Mouse (Mus musculus): Measurements from ENCODE around the gene Rps4x.
"Not testable (repeated sequence)": the region's sequence is repeated elsewhere in the genome, so short reads cannot be mapped to it uniquely, and the experiment has no call there.

The Rps4x gene

DNA sequence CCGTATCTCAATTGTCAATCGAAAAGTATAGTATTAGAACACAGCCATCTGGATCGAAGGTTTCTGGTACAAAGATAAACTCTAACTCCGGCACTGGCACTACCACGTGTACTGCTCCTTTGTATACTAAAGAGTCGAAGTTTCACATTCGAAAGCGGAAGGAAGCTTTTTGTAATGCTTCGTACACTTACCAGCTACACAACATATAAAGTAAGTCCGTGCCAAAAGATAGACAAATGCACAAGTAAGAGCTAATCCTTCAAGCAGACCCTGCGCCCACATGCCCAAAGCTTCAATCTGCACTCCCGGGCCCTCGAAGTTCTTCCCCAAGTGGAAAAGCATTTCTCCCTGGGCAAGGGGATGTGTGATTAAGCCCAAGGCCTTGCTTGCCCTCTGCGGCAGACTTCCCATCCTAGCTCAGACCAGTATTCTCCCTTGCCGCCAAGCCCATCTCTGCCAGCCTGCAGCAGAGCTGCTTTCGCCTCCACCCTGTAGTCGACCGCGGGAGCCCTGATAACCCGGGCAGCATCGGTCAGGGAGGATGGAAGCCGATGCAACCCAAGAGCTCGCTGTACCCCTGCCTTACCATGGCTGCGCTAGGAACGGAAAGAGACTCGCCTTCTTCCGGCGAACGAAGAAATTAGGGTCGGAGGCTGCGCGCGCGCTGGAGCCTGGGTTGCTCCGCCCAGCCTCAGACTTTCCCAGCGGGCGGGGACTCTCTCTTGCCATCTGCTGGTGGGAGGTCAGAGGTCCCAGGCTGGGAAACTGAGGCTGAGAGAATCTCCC, at the start of gene Rps4x:
Rps4x (minus strand) TSS at position 683 of the 786 bp plus-strand sequence.
- DNase-seq (ENCODE audit: inconsistent ontology term), result peak; percentile 78

DNA sequence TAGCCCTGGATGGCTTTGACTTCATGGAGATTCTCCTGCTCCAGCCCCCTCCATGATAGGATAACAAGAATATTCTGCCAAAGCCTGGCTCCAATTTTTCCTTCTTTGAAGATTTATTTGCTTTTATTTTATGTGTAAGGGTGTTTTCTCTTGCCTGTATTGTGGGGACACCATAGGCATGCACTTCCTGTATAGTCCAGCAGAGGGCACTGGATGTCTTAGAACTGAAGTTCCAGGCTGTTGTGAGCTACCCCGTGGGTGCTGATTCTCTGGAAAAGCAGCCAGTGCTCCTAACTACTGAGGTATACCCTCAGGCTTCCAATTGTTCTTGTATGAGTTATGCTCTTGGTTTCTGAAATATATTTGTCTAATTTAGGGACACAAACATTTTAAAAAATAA, 29.9 kb upstream of the Rps4x start:
- DNase-seq (ENCODE audit: inconsistent ontology term), result no peak

DNA sequence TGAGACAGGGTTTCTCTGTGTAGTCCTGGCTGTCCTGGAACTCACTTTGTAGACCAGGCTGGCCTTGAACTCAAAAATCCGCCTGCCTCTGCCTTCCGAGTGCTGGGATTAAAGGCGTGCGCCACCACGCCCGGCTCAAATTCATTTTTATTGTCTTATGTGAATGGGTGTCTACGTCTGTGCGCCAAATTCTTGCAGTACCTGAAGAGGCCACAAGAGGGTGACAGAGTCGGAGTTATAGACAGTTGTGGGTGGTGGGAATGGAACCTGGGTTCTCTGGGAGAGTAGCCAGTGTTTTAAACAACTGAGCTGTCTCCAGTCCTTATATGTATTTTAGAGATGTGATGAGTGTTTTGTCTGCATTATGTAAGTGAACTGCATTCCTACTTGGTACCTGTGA, 26.2 kb upstream of the Rps4x start:
- not testable (repeated sequence) for DNase-seq (ENCODE audit: inconsistent ontology term)

DNA sequence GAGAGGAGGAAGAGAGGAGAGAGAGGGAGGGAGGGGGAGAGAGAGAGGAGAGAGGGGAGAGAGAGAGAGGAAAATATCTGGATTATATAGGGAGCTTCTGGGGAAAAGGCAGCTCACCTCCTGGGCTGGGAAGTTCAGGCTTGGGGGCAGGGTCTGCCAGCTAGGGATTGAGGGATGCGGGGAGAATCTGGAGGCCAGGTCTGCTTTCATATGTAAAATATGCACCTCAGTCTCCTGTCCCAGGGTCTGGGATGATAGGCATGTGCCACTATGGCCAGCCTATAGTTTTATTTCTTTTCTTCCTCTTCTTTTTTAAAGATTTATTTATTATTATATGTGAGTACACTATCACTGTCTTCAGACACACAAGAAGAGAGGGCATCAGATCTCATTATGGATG, 1.6 kb upstream of the Rps4x start:
- DNase-seq (ENCODE audit: inconsistent ontology term), result no peak

DNA sequence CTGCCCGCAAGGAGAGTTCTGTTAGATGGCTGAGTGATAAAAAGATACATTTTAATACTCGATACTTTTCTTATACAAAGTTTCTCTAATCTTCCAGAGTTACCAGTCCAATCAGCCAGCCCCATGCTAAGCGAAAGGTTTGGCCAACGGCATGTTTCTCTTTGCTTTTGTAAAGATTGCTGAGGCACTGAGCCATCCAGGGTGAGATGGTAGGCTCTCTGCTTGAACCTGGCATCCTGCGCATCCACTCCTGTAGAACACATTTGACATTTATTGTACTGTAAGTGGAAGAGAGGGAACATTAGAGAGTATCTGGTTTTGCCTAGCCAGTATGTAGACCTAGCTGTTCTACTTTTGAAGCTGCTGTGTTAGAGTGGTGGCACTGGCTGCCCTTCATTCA, 387 bp upstream of the Rps4x start:
- no peak for DNase-seq (ENCODE audit: inconsistent ontology term)

DNA sequence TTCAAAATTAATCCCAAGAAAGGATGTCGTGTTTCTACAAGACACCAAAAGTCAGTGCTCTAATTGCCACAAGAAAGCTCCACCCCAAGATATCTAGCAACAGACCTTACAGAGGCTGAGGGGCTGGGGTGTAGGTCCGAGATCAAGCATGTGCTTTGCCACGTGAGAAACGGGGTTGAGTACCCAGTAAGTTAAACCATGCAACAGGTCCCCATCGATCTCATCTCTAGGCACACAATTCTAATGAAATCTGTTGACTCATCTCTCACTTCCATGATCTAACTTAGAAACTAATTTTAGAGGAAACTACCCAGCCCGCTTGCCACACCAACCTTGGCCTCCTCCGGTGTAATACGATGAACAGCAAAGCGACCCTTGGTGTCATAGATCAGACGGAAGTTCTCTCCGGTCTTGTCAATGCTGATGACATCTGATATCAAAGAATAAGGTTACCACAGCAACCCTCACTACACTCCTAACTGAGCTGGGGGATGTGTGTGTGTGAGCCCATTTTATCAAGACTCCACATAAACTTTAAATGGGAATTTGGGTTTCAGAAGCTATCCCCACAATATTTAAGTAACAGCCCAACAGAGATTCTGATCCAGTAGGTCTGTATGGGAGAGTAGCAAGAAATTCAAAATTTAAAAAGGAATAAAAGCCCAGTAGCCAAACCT, 2.0 kb downstream of the Rps4x start:
- DNase-seq (ENCODE audit: inconsistent ontology term), result no peak

DNA sequence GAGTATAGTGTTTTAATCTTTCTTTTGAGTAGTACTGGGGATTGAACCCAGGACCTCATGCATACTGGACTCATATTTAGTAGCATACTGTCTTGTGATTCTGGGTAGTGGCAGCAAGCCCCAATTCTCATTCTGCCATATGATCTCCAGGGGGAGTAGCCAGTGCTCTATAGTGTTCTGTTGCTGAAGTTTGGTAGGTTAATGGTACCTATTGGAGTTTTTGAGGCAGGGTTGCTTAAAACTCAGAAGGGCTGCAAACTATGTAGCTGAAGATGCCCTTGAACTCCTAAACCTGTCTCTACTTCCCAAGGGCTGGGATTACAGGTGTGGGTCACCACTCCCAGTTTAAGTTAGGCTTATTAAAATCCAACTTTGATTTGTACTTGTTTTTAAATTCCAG, 6.6 kb downstream of the Rps4x start:
- no peak for DNase-seq (ENCODE audit: inconsistent ontology term)

DNA sequence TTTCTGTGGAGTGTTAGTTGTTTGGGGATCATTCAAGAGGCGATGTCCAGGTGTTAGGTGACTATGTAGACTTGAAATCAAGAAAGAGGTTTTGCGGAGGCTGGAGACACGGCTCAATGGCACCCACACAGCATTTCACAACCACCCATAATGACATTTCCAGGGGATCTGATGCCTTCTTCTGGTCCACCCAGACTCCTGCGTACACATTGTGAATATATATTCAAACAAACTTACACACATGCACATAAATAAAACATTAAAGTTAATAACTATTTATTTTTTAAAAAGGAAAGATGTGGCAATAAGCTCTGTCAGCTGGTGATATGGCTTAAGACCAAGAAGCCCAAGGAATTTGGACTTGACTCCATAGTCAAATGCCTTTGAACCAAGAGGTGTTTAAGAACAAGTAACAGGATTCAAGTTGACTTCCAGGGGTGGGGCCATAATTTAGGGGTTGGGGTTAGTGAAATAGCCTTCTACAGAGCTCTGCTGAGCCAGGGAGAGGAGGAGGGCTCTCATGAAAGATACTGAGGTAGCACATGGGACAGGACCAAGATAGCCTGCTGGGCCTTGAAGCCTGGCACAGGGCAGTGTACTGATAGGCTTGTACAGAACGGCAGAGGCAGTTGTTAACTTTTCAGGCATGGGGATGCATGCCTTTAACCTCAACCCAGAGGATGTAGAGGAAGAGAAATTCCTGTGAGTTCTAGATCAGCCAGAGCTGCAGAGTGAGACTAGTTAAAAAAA, 13.5 kb downstream of the Rps4x start:
- DNase-seq (ENCODE audit: inconsistent ontology term), result no peak

DNA sequence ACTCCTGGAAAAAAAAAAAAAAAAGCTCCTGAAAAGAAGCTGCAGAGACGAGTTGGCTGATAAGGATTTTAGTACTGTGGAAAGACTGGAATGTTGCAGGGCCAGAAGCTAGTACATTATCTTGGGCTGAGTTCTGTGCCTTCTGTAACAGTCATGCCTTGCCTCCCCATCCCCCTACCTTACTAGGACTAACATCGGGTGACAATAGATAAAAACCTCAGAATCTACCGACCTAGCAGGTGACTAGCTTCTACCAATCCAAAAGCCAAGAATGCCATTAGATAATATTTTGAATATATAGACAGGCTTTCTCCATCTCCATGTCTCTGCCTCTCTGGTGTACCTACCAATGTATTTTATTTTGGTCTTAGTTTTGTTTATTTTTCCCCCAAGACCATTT, 18.3 kb downstream of the Rps4x start:
- no peak for DNase-seq (ENCODE audit: inconsistent ontology term)

DNA sequence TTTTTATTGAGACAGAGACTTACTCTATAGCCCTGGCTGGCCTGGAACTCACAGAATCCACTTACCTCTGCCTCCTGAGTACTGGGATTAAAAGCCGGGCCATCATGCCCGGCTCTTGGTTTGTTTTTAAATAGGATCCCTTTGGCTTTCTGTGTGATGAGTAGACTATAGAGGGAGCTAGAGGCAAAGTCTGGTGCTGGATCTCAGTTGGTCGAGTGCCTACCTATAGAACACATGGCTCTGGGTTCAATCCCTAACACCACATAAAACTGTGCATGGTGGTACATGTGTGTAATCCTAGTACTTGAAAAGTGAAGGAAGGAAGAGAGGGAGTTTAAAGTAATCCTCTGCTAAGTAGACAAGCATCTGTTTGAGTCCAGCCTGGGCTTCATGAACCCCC, 19.1 kb downstream of the Rps4x start:
- no peak for DNase-seq (ENCODE audit: inconsistent ontology term)

DNA sequence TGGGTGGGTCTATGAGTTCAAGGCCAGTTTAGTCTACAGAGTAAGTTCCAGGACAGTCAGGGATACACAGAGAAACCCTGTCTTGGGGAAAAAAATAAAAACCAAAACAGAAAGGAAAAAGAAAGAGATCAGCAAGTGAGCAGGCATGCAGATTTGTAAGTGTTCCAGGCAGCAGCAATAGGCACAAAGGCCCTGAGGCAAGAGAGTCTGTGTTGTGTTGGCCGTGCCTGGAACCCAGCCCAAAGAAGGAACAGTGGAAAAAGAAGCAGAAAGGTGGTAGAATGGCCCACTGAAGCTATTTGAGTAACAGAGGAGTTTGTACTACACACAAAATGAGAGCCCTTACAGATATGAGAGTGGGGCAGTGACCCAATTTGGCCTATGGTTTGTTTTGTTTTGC, 19.5 kb downstream of the Rps4x start:
- peak; percentile 49 for DNase-seq (ENCODE audit: inconsistent ontology term)

DNA sequence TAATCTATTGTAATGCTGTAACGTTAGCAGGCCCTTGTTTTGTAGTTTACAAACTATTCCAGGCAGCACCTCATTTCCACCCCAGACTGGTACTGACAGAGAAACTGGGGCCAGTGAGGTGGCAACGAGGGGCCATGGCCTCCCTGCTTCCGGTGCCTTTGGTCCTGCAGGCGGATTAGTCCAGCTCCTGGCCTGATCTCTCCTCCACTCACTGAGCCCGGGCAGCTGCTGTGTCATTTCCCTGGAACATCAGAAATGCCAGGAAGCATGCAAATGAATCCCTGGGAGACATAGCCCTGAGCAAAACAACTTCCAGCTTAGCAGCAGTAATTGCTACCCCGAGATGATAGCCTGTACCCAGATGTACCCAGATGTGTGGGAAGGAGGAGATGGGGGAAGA, 22.2 kb downstream of the Rps4x start:
- DNase-seq (ENCODE audit: inconsistent ontology term), result peak; percentile 45

DNA sequence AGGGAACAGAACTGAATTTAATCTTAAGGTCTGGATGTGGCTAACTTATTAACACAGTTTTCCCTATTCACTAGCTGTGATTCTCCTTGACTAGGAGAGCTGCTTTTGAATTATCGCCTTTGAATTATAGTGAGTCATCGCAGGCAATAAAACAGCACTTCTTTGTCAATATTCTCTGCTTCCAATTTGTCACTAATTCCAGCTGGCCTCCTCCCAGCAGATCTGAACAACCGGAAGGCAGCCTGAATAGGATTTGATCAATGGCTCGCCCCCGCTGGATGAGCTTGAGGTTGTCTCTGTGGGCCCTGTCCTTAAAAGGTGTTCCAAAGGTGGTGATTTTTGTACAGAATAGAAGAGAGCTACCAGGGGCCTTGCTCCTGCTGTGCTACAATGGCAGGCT, 22.7 kb downstream of the Rps4x start:
- DNase-seq (ENCODE audit: inconsistent ontology term), result peak; percentile 79

DNA sequence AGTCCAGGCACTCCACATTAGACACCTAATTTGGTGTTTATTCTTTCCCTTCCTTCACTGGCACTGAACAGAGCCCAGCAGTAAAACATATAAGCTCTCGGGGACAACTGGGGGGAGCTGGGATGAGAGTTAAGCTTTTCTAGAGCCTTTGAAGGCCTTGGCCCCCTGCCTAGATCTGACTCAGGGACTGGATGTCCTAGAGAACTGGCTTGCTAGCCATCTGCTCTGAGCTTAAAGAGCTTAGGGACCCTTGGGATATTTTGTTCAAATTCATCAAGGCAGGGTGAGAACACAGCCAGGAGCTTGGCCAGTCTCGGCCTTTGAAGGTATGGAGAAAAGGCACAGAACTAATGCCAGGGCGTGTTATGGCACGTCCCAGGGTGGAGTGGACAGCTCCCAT, 25.7 kb downstream of the Rps4x start:
- no peak for DNase-seq (ENCODE audit: inconsistent ontology term)

DNA sequence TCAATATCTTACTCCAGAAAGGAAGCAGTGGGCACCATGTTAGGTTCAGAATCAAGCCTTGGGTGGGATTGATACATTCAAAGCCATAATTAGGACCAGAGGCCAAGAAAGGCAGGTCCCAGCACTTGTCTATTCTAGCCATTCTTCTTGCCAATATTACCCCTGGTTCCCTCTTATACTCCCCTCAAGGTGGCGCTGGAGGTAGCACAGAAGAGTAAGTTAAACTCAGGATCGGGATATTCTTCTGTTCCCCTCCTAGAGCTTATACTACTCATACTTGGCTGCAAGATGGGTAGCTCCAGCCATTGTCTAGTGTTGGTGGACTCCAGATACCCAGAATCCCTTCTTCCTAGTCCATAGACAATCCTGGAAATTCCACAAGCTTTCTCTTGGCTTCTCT, 26.1 kb downstream of the Rps4x start:
- no peak for DNase-seq (ENCODE audit: inconsistent ontology term)

DNA sequence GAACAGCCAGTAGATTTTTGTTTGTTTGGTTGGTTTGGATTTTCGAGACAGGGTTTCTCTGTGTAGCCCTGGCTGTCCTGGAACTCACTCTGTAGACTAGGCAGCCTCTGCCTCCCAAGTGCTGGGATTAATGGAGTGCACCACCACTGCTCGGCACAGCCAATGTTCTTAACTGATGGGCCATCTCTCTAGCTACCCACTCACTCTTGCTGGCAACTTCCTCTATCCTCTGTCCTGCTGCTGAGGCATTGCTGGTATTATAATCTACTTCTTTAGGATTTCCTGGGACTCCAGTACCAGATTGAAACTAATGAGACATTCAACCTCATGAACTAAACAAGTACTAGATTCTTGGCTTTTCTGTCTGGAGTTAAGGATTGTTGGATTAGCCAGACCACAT, 28.7 kb downstream of the Rps4x start:
- no peak for DNase-seq (ENCODE audit: inconsistent ontology term)

DNA sequence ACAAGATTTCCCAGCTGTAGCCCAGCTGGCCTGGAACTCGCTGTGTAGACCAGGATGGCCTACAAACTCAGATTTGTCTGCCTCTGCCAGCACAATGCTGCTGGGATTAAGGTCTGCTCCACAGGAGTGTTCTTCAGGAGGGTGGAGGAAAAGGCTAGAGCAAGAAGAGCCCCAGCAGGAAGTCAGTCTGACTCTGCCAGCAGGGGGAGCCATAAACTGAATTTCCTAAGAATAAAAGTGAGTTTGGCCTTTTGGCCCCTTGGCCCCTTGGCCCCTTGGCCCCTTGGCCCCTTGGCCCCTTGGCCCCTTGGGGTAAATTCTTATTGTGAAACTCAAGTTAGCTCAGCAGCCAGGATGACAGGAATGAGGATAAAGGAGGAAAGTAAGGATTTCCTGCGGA, 29.4 kb downstream of the Rps4x start:
- DNase-seq (ENCODE audit: inconsistent ontology term), result no peak

DNA sequence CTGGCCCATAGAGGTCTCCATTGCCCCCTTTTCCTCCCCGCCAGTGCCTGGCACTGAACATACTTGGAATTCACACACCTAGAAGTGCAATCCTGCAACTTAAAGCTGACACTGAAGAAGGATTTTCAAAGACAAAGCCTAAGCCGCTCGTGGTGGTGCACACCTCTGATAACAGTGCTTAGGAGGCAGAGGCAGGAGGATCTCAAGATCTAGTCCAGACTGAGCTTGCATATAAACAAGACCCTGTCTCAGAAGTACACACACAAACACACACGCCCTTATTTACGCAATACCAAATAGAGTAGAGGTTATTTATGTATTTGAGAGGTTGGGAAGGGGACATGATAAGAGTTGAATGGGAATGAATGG, 31.8 kb downstream of the Rps4x start:
- no peak for DNase-seq (ENCODE audit: inconsistent ontology term)

DNA sequence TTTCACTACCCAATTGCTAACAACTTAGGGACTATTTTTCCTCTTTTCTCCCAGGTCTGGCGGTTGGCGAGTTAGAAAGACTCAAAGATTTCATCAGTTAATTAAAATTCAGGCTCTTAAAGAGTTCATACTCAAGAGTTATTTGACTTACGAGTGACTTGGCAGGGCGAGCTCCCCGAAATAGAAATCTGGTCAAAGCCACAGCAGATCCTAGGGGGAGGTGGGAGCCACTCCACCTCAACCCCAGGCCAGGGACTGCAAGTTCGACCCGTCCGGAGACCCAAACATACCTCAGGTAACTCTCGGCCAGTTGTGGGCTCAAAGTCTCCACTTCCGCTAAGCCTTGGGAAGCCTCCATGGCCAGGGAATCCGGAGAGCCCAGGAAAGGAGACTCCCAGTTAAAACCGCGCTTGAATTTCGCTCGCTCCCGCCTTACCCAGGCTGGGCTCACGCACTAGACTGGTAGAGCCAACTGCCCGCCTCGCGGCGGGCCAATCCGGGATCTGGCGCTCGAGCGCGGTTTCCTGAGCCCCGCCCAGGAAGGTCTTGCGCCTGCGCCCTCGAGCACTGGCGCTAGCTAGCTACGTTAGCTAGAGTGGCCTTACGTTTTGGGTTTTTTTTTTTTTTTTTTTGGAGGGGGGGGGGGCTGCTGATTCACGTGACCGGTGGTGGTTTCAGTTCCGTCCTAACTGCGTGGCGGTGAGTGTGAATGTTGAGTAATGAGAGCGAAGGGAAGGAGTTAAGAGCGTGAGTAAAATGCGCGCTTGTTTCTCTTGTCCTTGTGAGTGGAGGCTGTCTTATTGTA, 32.4 kb downstream of the Rps4x start, which contains the start of gene Ercc6l:
Ercc6l (minus strand) TSS at position 474 of the 805 bp plus-strand sequence.
- DNase-seq (ENCODE audit: inconsistent ontology term), result peak; percentile 97

DNA sequence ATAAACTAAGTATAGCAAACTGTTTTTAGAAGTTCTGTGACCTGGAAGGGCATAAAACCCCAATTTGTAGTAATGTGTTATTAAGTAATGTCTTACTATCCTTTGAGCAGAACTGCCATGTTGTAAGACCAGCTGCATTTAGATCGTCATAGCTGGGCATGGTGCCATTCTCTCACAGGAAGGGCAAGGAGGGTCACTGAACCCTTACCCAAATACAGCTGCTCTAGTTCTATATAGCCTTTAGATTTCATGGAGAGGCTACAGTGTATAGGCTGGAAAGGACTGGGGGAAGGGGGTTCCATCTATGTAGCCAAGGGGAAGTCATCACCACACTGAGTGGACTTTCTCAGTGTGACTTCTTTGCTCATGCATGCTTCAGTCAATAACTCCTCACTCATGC, 48.0 kb downstream of the Rps4x start:
- DNase-seq (ENCODE audit: inconsistent ontology term), result no peak

Measured in Muller cell, postnatal 12 days (primary cell).